Mouse (Mus musculus) gastrocnemius, postnatal 4 days (tissue): ENCODE data around the gene Dpm3. TPM values are rescaled to one million over a fixed set of nuclear protein-coding genes. Genes with fewer than 3 reads are reported as not detected.
A peak's percentile ranks its signal among the peaks of the same experiment; 100 is the strongest.

Experiments used
- microRNA-seq: library from miRNA; unstranded; fragments of <30 nt; microRNA quantifications from one replicate; pipeline ENCODE4 v1.2.0, GENCODE M21; 2021
- total RNA-seq, 2 experiments: library from RNA; stranded (reverse); gene quantifications; 2 replicates each; pipeline ENCODE4 v1.2.3; 2021

Dpm3 gene
- total RNA-seq, 2 experiments from 2014 or later, result 61.2 to 62.8 TPM

Small RNAs within 50 kb of the gene (microRNA-seq; reads per million reads assigned to microRNA genes)
- 7.2 reads per million, percentile 22 among the genes with 10 or more reads in this experiment for gene Mir92b

Other genes with a start within 250 kb of the Dpm3 start
- gene Rusc1, start 166.0 kb upstream of the Dpm3 start, total RNA-seq, result 10 to 100 TPM; 13.3 to 14.0 TPM
- not detected for gene Gm43738, start 158.3 kb upstream of the Dpm3 start, total RNA-seq
- 10 to 100 TPM; 61.4 to 80.2 TPM for gene Fdps, start 157.4 kb upstream of the Dpm3 start, total RNA-seq
- 1 to 10 TPM in 1 of 2 experiments, not detected in 1; 1.1 TPM for gene Pklr, start 123.2 kb upstream of the Dpm3 start, total RNA-seq
- under 1 TPM; 0.39 to 0.91 TPM for gene Hcn3, start 99.2 kb upstream of the Dpm3 start, total RNA-seq
- gene Clk2, start 94.6 kb upstream of the Dpm3 start, total RNA-seq, result 10 to 100 TPM; 31.1 to 39.0 TPM
- gene Scamp3, start 81.9 kb upstream of the Dpm3 start, total RNA-seq, result 10 to 100 TPM; 41.8 to 43.1 TPM
- 10 to 100 TPM; 19.2 to 22.1 TPM for gene Fam189b, start 76.2 kb upstream of the Dpm3 start, total RNA-seq
- 10 to 100 TPM; 30.9 to 32.2 TPM for gene Gba, start 56.4 kb upstream of the Dpm3 start, total RNA-seq
- 100 to 1,000 TPM; 142 to 158 TPM for gene Thbs3, start 44.2 kb upstream of the Dpm3 start, total RNA-seq
- gene Mtx1, start 32.3 kb upstream of the Dpm3 start, total RNA-seq, result 10 to 100 TPM; 80.7 to 95.1 TPM
- 1 to 10 TPM in 1 of 2 experiments, under 1 TPM in 1; 0.57 to 1.5 TPM for gene Muc1, start 30.3 kb upstream of the Dpm3 start, total RNA-seq
- gene Krtcap2, start 13.4 kb upstream of the Dpm3 start, total RNA-seq, result 100 to 1,000 TPM in 1 of 2 experiments, 10 to 100 TPM in 1; 99.9 to 117 TPM
- gene Trim46, start 13.0 kb upstream of the Dpm3 start, total RNA-seq, result under 1 TPM; 0.73 to 0.83 TPM
- 10 to 100 TPM; 31.7 to 37.7 TPM for gene Slc50a1, start 11.2 kb downstream of the Dpm3 start, total RNA-seq
- gene Efna1, start 21.8 kb downstream of the Dpm3 start, total RNA-seq, result 10 to 100 TPM; 20.4 to 21.8 TPM
- not detected for gene Efna3, start 63.6 kb downstream of the Dpm3 start, total RNA-seq
- gene Efna4, start 78.7 kb downstream of the Dpm3 start, total RNA-seq, result 1 to 10 TPM; 2.6 to 2.8 TPM
- gene Adam15, start 90.6 kb downstream of the Dpm3 start, total RNA-seq, result 10 to 100 TPM; 54.6 to 55.8 TPM
- under 1 TPM; 0.12 to 0.16 TPM for gene Dcst2, start 102.6 kb downstream of the Dpm3 start, total RNA-seq
- gene Dcst1, start 105.9 kb downstream of the Dpm3 start, total RNA-seq, result under 1 TPM; 0.27 to 0.34 TPM
- 10 to 100 TPM; 14.1 to 23.9 TPM for gene Zbtb7b, start 135.4 kb downstream of the Dpm3 start, total RNA-seq
- gene Lenep, start 143.4 kb downstream of the Dpm3 start, total RNA-seq, result under 1 TPM in 1 of 2 experiments, not detected in 1; 0.83 TPM
- gene Flad1, start 152.5 kb downstream of the Dpm3 start, total RNA-seq, result 10 to 100 TPM; 21.9 to 27.2 TPM
- 10 to 100 TPM; 35.7 to 44.5 TPM for gene Cks1b, start 159.0 kb downstream of the Dpm3 start, total RNA-seq
- 10 to 100 TPM; 73.1 to 80.6 TPM for gene Shc1, start 159.1 kb downstream of the Dpm3 start, total RNA-seq
- 10 to 100 TPM; 31.9 to 35.0 TPM for gene Pygo2, start 170.9 kb downstream of the Dpm3 start, total RNA-seq
- 100 to 1,000 TPM; 193 to 208 TPM for gene Pbxip1, start 177.3 kb downstream of the Dpm3 start, total RNA-seq
- 10 to 100 TPM; 13.1 to 16.1 TPM for gene Pmvk, start 195.2 kb downstream of the Dpm3 start, total RNA-seq